Mouse (Mus musculus): ENCODE results near the gene Dnajb6.

GRCm38 (mm10) chr5:29708258-29708657 is 27.2 kb upstream of the Dnajb6 start:
- TF ChIP-seq POLR2A (IDR thresholded peaks at IDR 0.05; ENCODE audit: control insufficient read depth, low read depth, low read length) (no peak), CTCF (IDR thresholded peaks at IDR 0.05; ENCODE audit: control insufficient read depth, insufficient read depth, insufficient replicate concordance, low read depth, low read length) (no peak)

All from testis, adult 2 months (tissue).